Mouse (Mus musculus) C2C12 (cell line): Measurements from ENCODE around the gene Mettl9.

Source experiments
- CTCF ChIP-seq: IDR thresholded peaks from one replicate; pipeline ENCODE4 v1.5.1; 2011; ENCODE audit not compliant: control insufficient read depth, insufficient read depth, insufficient read length
- MAX ChIP-seq: IDR thresholded peaks from one replicate; pipeline ENCODE4 v1.6.1; 2011; ENCODE audit warnings: mild to moderate bottlenecking, control low read depth

- no peak for TF ChIP-seq CTCF
- TF ChIP-seq MAX: no peak
Observed at GRCm38 (mm10) chr7:121047624-121048023, 13.4 kb downstream of the Mettl9 start.
